Mouse (Mus musculus): ENCODE results near the gene Arl15.

Arl15 gene

DNA sequence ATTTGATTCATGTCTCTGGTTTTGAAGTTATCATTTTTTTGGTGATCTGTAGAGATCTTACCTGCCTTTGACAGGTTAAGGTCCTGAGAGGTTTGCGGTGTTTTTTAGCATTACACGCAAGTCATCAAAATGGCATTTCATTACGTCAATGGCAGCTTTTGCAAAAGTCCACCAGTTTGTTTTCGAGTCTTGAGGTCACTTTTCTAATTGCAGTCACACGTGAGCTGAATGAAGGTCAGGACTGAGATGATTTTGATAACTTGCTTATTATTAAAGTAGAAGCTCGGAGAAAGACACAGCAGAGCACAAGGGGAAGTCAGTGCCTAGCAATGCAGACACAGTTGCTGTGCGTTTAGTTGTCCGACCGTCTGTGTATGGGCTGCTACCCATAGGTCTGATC is 8.3 kb downstream of the Arl15 start:
- DNase-seq, result no peak

DNA sequence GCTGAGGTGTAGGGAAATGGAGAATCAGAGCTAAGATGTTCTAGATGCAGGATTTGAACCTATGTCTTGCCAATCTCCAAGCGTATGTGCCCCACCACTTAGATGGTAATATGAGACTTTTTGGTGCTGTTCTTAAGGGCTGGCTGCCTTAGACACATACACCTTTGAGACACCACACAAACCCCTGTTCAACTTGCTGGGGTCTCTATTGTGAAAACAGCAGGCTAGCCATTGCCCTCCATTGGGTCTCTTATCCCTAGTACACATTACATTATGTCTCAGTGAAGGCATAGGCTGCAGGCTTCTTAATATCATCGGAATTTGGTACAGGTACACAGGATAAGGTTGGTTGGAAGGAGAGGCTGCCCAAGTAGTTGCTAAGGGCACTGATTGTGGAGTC is 16.8 kb downstream of the Arl15 start:
- no peak for DNase-seq

DNA sequence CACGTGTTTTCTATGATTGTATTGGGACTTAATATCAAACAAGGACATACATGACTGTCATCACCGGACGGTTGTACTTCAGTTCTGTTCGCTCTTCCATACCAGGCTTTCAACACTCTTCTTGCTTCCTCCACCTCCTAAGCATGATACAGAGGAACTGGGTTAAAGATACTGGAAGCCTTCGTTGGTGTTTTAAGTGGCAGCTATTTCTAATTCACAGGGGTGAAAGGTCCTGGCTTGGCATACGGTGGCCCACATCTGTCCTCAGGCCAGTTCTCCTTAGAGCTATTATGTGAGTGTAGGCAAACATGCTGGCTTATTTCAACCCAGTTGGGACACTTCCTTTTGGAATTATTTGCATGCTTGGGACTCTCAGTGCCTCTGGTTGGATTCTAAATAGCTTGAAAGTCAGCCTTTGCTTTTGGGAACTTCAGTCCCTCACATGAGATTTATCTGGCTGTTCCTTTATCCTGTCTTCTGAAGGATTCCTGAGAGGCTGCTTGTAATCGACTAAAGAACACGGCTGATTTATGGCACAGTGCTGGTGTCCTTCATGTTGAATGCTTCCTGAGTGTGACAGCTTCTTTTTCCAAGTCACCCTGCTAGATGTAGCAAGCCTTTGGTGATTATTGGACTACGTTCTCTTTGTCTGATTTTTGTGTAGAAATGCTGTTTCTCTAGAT is 17.7 kb downstream of the Arl15 start:
- DNase-seq, result no peak

DNA sequence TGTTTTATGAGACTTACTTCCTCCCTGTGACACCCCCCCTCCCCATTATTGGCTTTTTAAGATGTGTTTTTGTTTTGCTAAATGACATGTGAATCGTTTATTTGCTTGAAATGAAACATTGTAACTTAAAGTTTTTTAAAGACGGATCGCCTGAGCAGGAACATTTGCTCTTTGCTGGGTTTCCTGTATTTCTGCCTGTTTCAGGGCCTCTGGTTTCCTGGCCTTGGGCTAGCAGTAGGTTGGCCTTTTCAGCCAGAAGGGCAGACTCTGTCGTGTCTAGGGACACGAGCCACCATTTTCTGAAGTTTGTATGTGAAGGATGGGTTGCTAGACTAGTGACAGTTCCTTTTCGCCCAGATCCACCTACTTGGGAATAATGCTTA is 18.3 kb downstream of the Arl15 start:
- no peak for DNase-seq

DNA sequence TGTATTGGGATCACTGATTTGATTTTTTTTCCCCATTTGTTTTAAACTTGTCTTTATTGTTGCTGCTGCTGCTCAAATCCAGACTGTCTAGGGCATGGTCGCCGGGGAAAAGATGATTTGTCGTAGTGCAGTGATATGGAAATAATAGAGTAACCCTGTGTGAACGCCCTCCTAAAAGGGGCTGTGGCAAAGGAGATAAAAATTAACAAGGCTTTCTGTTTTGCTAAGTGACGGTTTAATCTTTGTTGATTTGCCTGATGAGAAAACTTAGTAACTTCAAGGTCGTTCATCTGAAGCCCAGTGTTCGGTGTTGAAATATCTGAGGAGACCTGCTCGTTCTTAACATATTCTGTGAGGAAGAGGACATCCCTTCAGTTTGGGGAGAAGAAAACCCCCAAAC is 19.8 kb downstream of the Arl15 start:
- no peak for DNase-seq

DNA sequence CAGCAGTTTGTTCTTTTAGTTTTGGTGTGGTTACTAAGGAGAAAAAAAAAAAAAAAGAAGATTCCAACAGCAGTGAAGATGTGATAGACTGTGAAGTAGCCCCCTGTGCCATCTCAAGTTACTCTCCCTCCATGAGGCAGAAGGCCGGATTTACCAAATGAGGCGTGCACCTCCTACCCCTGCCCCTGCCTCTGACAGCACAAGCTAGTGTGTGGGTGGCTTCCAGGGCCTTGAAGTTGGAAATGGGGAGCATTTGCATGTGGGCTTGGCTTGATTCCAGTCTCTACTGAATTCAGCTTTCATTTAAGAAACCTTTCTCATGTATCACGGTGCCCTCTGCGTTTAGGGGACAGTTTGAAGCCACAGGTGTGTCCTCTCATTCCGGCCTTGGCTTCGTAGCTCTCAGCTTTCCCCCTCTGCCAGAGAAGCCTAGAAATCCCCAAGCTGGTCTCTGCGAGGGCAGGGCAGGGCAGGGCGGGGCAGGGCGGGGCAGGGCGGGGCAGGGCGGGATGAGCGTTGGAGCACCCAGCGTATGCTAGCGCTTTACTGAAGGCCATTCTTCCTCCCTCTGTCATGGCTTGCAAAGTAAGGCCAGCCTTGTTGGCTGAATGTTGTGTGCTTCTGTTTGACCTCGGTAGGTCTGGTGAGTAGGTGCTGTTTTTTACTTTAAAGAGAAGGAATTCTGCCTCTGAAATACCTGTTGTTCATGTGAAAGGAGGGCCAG is 21.6 kb downstream of the Arl15 start:
- no peak for DNase-seq

DNA sequence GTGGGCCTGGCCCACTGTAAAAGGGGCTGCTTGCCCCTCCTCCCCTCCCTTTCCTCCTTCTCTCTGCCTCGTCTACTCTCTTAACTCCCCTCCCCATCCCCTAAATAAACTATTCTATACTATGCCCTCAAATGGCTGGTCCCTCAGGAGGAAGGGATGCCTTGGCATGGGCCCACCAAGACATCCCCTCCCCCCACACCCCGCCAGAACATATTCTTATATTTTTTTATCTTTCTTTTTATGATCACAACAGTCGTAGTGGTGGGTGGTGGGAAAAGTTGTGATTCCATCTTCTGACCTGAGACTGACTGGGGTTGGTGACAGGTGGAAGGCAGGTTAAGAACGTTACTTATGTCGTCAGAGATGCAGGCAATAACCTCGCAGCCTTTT is 22.1 kb downstream of the Arl15 start:
- no peak for DNase-seq

DNA sequence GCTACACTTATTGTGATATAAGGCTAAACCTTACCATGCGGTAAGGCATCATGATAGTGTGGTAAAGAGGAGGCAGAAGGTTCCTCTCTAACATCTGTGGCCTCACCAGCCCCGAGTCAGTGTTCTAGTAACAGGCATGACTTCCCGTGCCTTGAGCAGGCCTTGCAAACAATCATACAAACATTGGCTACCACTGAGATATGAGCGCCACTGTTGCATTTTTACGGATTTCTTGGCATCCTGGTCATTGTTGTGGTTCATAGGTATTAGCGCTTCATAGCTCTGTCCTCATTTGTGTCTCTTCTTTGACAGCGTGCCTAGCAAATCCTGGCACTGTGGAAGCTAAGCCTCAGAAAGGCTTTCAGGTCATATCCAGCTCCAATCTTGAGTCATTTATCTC is 24.7 kb downstream of the Arl15 start:
- DNase-seq, result no peak

DNA sequence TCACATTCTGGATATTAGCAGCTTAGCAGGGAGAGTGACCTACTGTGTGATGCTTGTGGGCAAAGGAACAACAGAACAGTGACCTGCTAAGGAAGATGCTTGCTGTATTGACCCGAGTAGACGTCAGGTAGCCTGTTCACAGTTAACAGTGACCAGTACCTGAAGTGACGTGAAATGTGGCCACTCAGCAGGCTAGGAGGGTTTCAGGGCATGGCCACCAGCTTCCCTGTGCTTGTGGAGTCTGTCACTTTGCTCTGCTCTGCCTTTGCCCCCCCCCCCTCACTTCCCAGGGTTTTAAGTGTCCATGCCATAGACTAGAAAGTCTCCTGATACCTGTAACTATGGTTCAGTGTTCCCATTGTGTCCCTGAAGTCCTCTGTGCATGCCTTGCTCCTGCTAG is 25.9 kb downstream of the Arl15 start:
- no peak for DNase-seq

DNA sequence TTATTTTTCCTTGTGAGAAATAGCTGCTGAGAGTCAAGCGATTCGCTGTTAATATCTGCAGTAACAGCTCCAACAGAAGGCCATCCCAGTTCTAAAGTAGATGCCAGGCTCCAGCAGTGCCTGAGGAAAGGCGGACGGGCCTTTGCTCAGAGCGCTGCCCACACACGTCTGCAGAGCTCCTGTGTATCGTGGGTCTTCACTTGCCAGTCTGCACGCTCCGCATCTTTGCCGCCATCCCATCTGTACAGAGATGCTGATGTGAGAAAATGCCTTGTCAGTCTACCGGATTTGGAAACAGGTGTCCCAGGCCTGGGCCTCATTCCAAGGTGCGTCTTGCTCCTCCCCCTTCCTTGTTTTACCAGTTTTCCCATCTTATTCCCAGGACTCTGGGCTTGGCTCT is 27.6 kb downstream of the Arl15 start:
- peak; percentile 15 to 20 for DNase-seq

DNA sequence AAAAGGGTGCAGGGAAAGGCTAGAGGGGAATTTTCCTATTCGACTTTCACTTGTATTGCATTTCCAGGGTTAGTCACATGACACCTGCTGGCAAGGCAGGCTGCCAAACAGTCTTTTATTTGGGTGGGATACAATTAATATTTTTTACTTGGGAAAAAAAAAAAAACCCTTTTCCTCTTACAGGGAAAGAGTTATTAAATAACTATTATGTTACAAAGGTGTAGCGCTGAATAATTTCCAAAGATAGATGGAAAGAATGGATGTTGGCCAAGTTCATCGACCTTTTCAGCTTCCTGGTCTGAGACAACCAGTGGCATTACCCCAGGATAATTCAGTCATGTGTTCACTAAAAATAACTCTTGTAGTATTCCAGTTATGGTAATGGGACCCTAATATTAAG is 29.7 kb downstream of the Arl15 start:
- DNase-seq, result no peak

DNA sequence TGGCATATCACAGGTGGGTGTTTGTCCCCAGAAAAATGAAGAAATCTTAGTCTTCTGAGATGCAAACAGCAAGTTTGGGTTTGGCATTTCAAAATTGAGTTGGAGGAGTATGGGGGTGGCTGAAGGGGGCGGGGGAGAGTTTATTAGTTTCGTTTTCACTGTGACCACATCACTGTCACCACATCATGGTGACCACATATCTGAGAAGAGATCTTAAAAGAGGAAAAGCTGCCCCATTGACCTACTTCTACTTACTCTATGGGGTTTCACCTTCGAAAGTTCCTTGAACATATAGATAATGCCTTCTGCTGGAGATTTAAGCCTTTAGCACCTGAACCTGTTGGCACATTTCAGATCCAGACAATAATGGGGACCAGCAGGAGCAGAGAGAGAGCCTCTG is 34.3 kb downstream of the Arl15 start:
- DNase-seq, result no peak

DNA sequence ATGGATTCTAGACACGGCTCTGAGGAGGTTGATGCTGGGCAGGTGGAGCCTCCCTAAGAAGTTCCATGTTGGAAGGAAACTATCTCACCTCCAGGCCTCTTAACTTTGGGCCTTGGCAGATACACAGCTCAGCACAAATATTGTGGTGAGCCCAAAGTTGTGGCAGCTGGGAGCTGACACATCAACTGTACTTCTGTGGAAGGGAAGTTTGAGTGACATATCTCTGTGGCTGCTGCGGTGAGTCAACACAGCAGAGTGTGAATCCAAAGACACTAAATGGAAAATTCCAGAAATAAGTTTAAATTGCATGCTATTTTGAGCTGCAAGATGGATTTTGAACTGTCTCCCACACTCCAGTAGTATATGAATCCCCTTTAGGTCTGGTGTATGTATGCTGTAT is 34.8 kb downstream of the Arl15 start:
- DNase-seq, result no peak

DNA sequence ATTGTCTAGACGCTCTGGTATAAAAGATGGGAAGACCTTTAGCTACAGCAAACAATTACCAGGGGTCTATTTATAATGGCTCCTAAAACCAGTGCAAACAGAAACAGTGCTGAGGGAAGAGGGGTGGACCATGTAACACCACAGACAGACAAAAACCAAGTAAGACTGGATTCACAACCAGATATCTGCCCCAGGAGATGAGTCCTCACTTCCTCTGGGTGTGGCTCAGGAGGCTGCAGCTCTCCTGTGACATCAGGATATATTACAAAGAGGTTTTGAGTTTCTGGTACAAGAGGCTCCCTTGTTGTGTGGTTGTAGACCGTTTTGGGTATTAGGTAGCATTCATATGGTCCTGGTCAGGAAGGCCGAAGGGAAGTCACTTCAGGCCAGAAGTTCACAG is 36.5 kb downstream of the Arl15 start:
- DNase-seq, result no peak

DNA sequence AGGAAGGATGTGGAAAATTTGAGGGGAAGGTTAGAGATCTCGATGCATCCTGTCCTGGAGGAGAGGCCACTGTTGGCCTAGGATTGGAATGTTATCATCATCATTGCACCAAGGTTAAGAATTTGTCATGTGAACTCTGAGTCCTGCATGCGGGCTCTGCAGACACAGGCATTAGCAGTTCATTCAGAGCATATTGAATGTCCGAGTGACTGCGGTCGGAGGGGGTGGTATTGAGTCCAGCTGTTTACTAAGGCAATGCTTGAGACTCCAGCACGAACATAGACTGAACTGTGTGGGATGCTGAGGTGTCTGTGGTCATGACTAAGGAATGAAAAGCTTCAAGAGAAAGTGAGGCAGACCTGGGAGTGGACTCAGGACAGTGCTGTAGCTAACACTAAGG is 38.6 kb downstream of the Arl15 start:
- no peak for DNase-seq

DNA sequence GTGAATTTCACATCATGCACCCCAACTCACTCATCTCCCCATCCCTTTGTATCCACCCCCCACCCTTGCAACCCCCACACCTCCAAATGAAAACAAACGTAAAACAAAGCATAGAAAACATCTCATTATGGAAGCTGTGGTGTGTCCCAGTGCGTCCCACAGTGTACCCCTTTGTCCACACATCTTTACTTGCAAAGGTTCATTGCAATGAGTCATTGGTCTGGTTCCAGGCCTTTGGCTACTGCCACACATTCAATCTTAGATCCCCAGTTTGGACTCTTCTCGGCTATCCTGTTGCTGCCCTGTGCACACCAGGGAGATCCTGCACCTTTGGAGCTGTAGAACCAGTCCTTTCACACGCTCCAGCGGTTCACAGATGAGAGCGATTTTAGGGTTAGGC is 41.6 kb downstream of the Arl15 start:
- no peak for DNase-seq

DNA sequence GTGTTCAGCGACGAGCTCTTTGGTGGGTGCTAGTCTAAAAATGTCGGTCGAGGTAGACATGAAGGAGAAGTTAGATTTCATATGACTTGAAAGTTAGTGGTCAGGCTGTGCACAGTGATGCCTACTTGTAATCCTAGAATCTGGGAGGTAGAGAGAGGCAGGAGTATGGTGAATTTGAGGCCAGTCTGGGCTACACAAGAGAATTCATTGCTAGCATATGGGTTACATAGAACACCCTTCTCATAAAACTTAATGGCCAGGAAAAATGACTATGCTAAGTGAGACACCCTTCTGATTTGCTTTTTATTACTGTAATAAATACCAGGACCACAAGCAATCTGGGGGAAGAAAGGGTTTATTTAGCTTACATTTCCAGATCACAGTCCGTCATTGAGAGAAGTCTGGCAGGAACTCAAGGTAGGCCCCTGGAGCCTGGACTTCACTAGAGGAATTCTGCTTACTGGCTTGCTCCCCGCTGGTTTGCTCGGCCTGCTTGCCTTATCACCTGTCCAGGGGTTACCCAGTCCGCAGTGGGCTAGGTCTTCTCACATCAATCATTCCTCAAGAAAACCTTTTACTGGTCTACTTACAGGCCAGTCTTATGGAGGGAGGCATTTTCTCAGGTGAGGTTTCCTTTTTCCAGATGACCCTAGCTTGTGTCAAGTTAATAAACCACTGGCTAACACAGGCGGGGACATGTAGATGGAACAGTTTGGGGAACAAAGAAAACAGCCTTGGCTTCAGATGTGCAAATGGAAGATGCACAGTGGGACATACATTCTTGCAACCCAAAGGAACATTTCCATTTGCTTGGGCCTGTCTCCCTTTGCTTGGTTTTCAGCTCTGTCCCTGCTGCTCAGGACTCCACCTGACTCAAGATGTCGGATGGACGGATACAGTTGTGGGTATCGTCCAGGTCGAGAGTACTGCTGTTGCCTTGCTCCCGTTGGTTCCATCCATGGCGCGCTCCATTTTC is 44.6 kb downstream of the Arl15 start:
- no peak for DNase-seq

DNA sequence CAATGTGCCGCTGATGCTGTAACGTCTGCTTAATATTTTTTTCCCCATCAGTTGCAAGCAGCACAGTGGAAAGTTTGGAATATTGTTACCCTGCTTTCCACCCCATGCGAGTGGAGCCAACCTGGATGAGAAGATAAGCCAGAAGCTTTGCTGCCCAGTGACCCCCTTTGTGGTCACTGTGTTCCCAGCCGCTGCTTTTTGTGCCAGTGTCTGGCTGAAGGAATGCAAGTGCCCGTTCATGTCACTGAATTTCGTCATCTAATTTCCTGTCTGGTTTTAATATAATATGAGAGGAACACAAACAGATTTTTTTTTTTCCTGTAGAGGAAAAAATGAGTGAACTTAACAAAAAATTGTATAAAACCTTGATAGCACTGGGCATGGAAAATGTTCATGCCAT is 46.1 kb downstream of the Arl15 start:
- no peak for DNase-seq

DNA sequence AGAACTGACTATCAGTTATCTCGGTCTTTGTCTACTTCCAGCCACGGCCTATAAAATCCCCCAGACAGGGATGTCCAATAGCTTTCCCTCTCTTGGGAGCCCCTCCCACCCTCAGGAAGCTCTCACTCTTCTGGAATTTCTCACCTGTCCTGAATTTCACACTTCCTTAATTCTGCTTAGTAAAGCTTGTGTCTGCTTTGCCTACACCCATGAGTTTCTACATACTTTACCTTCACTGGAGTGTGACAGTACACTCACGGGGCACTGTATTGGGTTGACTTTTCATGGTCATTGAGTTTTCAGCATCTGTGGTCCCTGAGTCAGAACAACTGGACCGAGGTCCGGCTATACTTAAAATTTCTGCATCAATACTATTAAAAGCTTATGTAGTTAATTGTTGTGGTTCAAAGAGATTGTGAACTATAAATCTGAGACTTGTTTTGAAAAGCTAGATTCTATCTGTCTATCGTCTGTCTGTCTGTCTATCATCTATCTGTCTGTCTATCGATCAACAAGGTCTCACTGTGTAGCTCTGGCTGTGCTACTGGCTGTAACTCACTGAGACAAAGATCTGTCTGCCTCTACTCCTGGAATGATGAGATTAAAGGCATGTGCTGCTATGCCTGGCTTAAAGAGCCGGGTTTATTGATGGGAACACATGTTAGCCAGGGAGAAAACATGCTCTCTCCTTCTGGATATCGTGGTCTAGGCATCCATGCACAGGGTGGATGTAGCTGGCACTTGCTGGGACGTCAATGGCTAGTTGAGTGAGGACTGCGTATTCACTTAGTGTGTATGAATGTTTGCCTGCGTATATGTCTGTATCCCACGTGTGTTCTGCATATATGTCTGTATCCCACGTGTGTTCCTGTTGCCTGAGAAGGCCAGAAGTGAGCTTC is 48.4 kb downstream of the Arl15 start:
- DNase-seq, result no peak

DNA sequence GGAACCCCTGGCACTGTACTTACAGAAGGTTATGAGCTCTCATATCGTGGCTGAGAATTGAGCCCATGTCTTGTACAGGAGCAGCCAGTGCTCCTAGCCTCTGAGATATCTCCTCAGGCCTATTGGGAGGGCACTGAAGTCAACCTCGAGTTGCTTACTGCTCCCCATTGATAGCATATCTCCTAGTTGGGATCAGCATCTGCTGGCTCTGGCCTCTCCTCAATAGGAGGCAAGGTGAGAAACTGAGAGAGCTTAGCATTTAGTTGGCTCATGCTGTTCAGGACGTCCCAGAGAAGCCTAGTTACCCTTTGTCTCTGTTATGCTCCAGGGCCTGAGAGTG is 49.0 kb downstream of the Arl15 start:
- no peak for DNase-seq

DNA sequence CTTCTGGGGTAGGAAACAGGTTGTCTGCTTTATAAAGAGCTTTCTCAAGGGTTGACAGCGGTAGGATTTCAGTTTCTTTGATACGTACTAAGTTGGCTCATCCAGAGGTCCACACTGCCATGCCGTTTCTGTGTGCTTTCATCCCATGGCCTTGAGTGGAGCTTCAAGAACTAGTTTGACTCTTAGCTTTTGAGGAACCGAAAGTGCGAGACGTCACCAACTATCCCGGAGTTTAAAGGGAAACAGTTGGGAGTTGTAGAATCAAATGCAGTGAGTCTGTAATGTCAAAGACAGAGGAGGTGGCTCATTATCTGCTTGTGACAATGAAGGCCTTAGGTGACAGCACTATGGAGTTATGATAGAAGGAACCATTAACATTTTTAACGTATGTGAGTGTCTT is 49.6 kb downstream of the Arl15 start:
- DNase-seq, result no peak

DNA sequence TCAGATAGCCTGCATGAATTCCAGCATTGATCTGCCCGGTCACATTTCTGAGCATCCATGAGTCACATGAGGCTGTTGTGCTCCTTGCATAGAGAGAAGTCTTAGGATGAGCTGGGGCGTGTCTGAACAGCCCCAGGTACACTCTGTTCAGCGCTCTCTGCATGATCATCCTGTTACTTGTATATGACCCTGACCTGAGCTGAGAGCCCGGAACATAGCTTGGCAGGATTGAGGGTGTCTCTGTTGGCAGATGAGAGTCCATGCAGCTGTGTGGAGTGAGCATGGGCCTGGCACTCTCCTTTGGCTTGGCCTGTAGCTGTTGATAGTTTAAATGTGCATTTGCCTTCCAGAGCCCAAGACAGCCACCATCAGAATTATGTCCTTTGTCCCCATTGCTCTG is 50.4 kb downstream of the Arl15 start:
- DNase-seq, result no peak

DNA sequence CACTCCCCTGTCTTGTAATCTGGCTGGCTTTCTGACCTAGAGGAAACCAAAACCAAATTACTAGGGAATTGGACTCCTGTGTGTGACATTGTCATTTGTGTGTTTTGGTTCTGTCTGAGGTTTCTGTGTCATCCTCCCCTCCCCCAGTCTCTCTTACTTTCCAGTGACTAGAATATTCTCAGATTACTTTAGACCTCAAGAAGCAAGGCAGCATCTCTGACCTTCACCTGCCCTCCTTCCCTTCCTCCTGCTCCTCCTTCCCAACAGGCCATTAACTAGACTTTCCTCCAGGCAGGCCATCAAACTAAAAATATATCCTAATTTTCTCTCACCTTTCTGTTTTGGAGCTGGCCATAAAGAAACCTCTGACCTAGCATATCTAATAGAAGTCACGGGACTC is 50.9 kb downstream of the Arl15 start:
- DNase-seq, result no peak
